Mouse (Mus musculus) liver, postnatal 0 days (tissue): ENCODE measurements at regions not wholly inside any gene's neighbourhood (a gene's known extent, or its start where the extent isn't known, plus 50 kb on each side); places are given as distances from the start of the nearest gene placed in this dataset.

Source experiments
- CTCF ChIP-seq: sonication (generic); IDR thresholded peaks from 2 replicates; pipeline ENCODE4 v1.5.1; 2016; ENCODE audit warnings: antibody characterized with exemption, low read depth
- EP300 ChIP-seq: IDR thresholded peaks from 2 replicates; pipeline ENCODE4 v1.6.1; 2016; ENCODE audit warnings: antibody characterized with exemption, low read depth, mild to moderate bottlenecking

GRCm38 (mm10) chr19:59396506-59396905 lies 50.9 kb upstream of the Pdzd8 start:
- TF ChIP-seq CTCF (no peak), EP300 (no peak)
